Mouse (Mus musculus) inflammation-experienced regulatory T-cells, adult 6 months (primary cell): ENCODE measurements around the gene Mmp11. TPM values are rescaled to one million over a fixed set of nuclear protein-coding genes. Genes with fewer than 3 reads are reported as not detected.

Experiments
- ATAC-seq: one replicate; pipeline ENCODE4 v1.8.0; 2017
- polyA plus RNA-seq, 3 experiments: library from polyadenylated mRNA; unstranded; fragments of 100-300 nt; shearing (Covaris generic); gene quantifications; one replicate each; pipeline ENCODE4 v1.2.1; 2017

The Mmp11 gene
- polyA plus RNA-seq, 3 experiments from 2014 or later = 0.91 to 7.7 (median 4.4) TPM

- peak; percentile 44 for ATAC-seq
Observed at GRCm38 (mm10) chr10:75937851-75938643, 1.8 kb upstream of the Mmp11 start.

GRCm38 (mm10) chr10:75936909-75937667, 792 bp upstream of the Mmp11 start:
- ATAC-seq = no peak

- no peak for ATAC-seq
Observed at GRCm38 (mm10) chr10:75934991-75935390, 1.3 kb downstream of the Mmp11 start.

GRCm38 (mm10) chr10:75932891-75933290, 3.4 kb downstream of the Mmp11 start, which contains the start of gene Chchd10:
Chchd10 (plus strand) TSS chr10:75933130.
- ATAC-seq = no peak

- peak; percentile 39 for ATAC-seq
Observed at GRCm38 (mm10) chr10:75932081-75932678, 4.1 kb downstream of the Mmp11 start.

GRCm38 (mm10) chr10:75931311-75931710, 5.0 kb downstream of the Mmp11 start:
- no peak for ATAC-seq

- no peak for ATAC-seq
Observed at GRCm38 (mm10) chr10:75930304-75930703, 6.0 kb downstream of the Mmp11 start.

- peak; percentile 30 for ATAC-seq
Observed at GRCm38 (mm10) chr10:75926396-75926795, 9.9 kb downstream of the Mmp11 start.

GRCm38 (mm10) chr10:75924324-75924723, 12.0 kb downstream of the Mmp11 start:
- no peak for ATAC-seq

- peak; percentile 19 for ATAC-seq
Observed at GRCm38 (mm10) chr10:75921726-75922560, 14.4 kb downstream of the Mmp11 start.

- peak; percentile 89 for ATAC-seq
Observed at GRCm38 (mm10) chr10:75921026-75921725, 15.1 kb downstream of the Mmp11 start, which contains the start of gene Smarcb1. Smarcb1 (minus strand) TSS chr10:75921617.

GRCm38 (mm10) chr10:75919026-75919425, 17.3 kb downstream of the Mmp11 start:
- no peak for ATAC-seq

GRCm38 (mm10) chr10:75916840-75917239, 19.5 kb downstream of the Mmp11 start:
- ATAC-seq = no peak

GRCm38 (mm10) chr10:75915557-75915956, 20.7 kb downstream of the Mmp11 start:
- ATAC-seq = no peak

- no peak for ATAC-seq
Observed at GRCm38 (mm10) chr10:75913013-75913589, 23.2 kb downstream of the Mmp11 start.

- ATAC-seq = no peak
Observed at GRCm38 (mm10) chr10:75910698-75911097, 25.6 kb downstream of the Mmp11 start.

- no peak for ATAC-seq
Observed at GRCm38 (mm10) chr10:75906882-75907281, 29.4 kb downstream of the Mmp11 start.

GRCm38 (mm10) chr10:75904391-75904790, 31.9 kb downstream of the Mmp11 start:
- ATAC-seq = no peak

GRCm38 (mm10) chr10:75898846-75899245, 37.5 kb downstream of the Mmp11 start:
- ATAC-seq = no peak

GRCm38 (mm10) chr10:75898039-75898564, 38.2 kb downstream of the Mmp11 start:
- ATAC-seq = no peak

GRCm38 (mm10) chr10:75897373-75897772, 38.9 kb downstream of the Mmp11 start:
- no peak for ATAC-seq
